Mouse (Mus musculus) urinary bladder, postnatal 14 days (tissue): ENCODE measurements around the gene Rpl27.
"Not testable (repeated sequence)": the region's sequence is repeated elsewhere in the genome, so short reads cannot be mapped to it uniquely, and the experiment has no call there.

Source experiments
- DNase-seq: peaks from one replicate; pipeline ENCODE4 v3.0.0; 2021; ENCODE audit warnings: low spot score

Rpl27 gene

GRCm38 (mm10) chr11:101448274-101448746 lies 6.2 kb downstream of the Rpl27 start, which contains the start of gene Ifi35:
Gene Ifi35, plus strand, starts transcription at chr11:101448407.
- peak; percentile 84 for DNase-seq

- DNase-seq, result no peak
Observed at GRCm38 (mm10) chr11:101448899-101449298, 6.8 kb downstream of the Rpl27 start.

DNA sequence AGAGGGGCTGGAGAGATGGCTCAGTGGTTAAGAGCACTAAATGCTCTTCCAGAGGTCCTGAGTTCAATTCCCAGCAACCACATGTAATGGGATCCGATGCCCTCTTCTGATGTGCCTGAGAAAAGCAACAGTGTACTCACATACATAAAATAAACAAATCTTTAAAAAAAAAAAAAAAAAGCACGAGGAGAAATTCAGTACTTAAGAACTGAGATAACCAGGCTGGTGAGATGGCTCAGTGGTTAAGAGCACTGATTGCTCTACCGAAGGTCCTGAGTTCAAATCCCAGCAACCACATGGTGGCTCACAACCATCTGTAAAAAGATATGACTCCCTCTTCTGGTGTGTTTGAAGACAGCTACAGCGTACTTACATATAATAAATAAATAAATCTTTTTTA lies 7.5 kb downstream of the Rpl27 start:
- not testable (repeated sequence) for DNase-seq

GRCm38 (mm10) chr11:101450394-101450793 lies 8.3 kb downstream of the Rpl27 start:
- no peak for DNase-seq

GRCm38 (mm10) chr11:101451536-101451935 lies 9.4 kb downstream of the Rpl27 start:
- DNase-seq, result no peak

- no peak for DNase-seq
Observed at GRCm38 (mm10) chr11:101452093-101452774, 10.1 kb downstream of the Rpl27 start.

GRCm38 (mm10) chr11:101454702-101455101 lies 12.6 kb downstream of the Rpl27 start:
- DNase-seq, result no peak

GRCm38 (mm10) chr11:101455627-101456026 lies 13.5 kb downstream of the Rpl27 start:
- DNase-seq, result no peak

DNA sequence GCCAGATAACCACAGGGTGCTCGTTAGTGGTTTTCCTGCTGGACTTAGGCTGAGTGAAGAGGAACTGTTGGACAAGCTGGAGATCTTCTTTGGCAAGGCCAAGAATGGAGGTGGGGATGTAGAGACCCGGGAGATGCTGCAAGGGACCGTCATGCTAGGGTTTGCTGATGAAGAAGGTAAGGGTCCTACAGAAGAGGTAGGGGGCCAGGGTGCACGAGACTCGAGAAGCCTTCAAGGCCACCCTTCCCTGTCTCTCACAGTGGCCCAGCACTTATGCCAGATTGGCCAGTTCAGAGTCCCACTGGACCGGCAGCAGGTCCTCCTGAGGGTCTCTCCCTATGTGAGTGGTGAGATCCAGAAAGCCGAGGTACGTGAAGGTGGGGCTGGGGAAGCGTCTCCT lies 15.5 kb downstream of the Rpl27 start:
- DNase-seq, result no peak

GRCm38 (mm10) chr11:101458217-101458616 lies 16.1 kb downstream of the Rpl27 start:
- DNase-seq, result no peak

- no peak for DNase-seq
Observed at GRCm38 (mm10) chr11:101459716-101460115, 17.6 kb downstream of the Rpl27 start.

DNA sequence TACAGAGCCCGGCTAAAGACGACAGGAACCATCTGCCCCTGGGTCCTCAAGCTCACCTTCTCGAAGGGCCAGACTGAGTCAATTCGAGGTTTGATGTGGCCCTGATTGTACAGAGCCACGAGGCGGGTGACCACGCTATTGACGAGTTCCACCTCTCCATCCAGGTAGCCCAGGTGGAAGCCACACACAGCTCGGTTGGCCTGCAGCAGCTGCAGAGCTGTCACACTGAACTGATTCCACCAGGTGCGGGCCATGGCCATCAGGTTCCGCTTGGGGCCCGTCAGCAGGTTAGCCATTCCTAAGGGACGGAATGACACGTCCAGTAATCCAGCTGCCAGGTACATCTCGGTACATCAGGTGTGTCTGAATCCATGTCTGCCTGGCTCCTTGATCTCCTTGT lies 18.2 kb downstream of the Rpl27 start:
- no peak for DNase-seq

DNA sequence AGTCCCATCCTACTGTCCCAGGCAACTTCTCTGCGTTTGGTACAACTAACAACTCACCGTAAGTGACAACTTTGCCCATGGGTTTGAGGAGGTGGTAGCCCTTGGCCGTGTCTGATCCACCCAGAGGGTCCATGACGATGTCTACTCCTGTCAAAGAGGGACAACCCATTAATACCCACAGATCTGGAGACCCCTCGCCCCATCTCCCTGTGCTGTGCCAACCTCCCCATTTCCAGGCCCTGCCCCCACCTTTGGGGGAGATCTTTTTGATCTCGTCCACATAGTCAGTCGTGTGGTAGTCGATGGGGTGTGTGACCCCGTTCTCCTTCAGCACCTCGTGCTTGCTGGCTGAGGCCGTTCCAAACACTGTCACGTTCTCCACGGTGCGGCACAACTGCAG lies 20.0 kb downstream of the Rpl27 start:
- DNase-seq, result no peak

DNA sequence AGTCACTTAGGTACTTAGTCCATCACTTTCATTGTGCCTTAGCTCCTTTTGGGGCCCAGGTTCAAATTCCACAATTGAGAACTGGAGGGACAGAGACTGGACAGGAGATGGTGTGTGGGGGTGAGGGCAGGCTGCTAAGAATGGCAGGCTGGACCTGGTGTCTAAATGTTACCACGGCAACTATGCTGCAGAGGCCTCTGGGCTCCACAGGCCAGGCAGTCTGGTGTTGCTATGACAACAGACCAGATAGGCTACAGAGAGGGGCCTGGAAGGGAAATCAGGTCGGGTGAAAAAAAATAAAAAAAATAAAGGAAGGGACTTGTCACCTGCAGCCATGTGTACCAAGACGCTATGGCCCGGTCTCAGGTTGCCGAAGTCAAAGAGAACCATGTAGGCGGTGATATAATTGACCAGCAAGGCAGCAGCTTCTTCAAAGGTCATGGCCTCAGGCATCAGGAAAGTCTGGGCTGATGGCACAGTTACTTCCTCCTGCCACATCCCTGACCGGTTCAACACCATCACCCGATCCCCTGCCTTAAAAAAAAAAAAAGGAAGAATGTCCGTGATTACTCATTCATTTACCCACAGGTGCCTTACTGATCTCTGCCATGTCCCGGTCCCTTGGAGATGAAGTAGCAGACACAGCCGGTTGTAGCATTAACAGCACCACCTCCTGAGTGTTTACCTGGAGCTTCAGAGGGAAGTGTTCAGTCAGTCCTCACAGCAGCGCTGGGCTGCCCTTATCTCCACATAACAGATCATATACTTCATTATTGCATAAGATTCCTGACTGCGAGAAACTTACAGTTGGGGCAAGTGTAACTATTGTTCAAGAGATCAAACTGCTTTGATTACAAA lies 20.7 kb downstream of the Rpl27 start:
- no peak for DNase-seq

DNA sequence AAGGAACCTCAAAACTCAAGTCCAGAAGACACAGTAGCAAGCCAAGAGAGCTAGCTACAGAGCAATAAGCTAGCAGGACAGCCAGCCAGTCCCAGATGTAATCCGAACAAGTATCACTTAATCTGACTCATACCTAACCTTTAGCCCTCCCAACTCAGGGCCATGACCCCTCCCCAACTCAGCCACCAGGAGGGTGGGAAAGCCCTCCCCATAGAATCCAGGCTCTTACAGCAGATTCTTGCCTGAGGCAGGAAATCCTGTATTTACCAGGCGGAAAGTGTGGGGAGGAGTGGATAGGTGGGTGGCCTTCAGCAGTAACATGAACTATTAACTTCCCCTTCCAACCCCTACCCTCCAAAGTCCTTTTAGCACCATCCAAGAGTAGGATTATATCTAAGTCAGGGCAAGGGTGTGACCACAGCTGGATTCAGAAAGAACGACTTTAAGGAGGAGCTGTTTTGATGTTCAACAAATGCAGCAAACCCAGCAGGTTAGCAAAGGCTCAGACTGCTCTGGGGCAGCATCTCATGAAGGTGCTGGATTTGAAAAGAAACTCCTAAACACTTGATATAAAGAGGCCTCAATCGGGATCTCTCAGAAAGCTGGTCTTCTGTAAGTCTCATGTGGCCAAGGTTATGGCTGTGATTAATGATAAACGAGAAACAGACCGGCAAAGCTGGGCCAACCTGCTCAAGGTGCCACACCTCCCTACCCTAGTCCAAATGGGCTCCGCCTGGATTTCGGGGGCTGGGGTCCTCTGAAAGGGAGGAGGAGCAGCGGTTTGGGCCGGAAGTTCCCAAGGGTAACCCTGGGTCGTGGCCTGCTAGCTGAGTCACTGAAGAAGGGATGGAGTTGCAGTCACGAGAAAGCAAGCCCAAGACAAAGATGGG lies 22.4 kb downstream of the Rpl27 start, which contains the start of gene Rnd2:
TSS of gene Rnd2 (plus strand) at position 789 of the 890 bp plus-strand sequence.
- DNase-seq, result no peak

DNA sequence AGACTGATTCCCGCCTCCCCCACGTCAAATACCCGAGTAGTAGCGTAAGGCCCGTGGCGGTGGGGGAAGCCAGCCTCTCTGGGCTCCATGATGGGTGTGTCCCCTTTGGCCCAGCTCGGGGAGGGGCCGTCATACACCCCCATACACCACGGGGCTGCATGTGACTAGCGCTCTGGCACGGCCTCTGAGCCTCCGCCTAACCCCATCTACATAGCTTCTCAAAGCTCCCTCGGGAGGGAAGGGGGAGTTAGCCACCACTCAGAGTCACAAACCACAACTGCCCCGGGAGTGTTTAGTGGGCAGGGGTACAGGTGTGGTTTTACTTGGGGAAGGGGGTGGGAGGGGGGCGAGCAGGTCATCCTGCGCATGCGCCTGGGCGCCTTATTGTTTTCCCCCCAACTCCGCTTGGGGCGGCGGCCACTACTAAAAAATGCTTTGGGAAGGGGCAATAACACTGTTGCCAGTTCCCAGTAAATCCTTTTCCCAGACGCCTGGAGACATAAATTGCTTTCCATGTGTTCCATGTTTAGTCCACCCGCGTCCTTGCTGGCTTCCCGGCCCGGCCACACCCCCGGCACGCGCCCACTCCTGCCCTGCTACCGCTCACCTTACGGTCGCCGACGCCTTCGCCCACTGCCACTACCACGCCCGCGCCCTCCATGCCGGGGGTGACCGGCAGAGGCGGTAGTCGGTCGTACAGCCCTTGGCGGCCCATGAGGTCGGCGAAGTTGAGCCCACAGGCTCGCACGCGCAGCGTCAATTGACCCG lies 23.2 kb downstream of the Rpl27 start:
- peak; percentile 85 for DNase-seq

DNA sequence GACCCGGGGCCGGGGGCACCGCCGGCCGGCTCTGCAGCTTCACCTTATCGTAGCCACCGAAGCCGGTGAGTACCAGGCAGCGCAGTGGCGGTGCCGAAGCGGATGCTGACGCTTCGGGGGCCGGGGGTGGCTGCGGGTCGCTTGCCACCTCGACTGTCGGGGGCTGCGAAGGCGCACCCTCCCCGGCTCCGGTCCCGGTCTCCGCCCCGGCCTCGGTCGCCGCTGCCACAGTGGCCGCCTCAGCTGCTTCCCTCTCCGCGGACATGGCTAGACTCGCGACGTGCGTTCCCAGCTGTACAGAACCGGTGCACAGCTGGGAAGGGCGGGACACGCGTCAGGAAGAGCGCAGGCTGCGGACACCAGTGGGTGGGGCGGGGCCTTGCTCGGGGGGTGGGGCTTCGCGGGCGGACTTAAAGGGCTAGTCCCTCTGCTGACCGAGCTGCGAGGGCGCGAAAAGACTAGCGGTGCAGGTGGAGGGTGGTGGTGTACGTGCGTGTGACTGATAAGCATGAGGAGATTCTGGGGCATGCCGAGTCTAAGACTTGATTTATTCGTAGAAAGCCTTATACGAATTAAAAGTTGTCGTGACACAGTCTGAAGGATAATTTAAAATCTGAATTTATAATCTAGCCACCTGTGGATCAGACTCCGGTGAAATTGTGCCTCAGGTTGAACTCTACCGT lies 23.9 kb downstream of the Rpl27 start, which contains the start of gene Vat1:
TSS of gene Vat1 (minus strand) at position 362 of the 683 bp plus-strand sequence.
- DNase-seq, result peak; percentile 79

- not testable (repeated sequence) for DNase-seq
Observed at GRCm38 (mm10) chr11:101466552-101466950, 24.5 kb downstream of the Rpl27 start.

GRCm38 (mm10) chr11:101467477-101468262 lies 25.6 kb downstream of the Rpl27 start:
- DNase-seq, result peak; percentile 69

DNA sequence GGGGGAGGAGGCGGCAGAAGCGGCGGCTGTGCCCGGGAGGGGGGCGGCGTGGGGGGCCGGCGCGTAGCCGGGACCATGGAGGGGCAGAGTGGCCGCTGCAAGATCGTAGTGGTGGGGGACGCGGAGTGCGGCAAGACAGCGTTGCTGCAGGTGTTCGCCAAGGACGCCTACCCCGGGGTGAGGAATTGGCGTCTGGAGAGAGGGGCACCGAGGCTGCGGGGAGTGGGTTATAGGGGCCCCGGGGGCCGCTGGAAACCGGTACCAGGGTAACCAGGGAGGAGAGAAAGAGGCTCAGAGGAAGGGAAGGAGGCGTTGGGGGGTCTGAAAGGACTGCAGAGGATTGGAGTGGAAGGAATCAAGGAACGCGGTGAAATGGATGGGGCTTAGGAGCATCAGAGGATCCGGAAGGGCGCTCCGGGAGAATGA lies 26.2 kb downstream of the Rpl27 start:
- no peak for DNase-seq
